Mouse (Mus musculus) spleen, postnatal 10 days (tissue): Measurements from ENCODE around the gene Nynrin.

Experiments
- DNase-seq, 2 experiments: peaks; one replicate each; pipeline ENCODE4 v3.0.0; 2021 to 2022; ENCODE audit warnings: low spot score in 2 of 2

Nynrin gene

GRCm38 (mm10) chr14:55840853-55841366 is 12.9 kb upstream of the Nynrin start:
- no peak for DNase-seq

- no peak for DNase-seq
Observed at GRCm38 (mm10) chr14:55842794-55843193, 11.0 kb upstream of the Nynrin start.

DNA sequence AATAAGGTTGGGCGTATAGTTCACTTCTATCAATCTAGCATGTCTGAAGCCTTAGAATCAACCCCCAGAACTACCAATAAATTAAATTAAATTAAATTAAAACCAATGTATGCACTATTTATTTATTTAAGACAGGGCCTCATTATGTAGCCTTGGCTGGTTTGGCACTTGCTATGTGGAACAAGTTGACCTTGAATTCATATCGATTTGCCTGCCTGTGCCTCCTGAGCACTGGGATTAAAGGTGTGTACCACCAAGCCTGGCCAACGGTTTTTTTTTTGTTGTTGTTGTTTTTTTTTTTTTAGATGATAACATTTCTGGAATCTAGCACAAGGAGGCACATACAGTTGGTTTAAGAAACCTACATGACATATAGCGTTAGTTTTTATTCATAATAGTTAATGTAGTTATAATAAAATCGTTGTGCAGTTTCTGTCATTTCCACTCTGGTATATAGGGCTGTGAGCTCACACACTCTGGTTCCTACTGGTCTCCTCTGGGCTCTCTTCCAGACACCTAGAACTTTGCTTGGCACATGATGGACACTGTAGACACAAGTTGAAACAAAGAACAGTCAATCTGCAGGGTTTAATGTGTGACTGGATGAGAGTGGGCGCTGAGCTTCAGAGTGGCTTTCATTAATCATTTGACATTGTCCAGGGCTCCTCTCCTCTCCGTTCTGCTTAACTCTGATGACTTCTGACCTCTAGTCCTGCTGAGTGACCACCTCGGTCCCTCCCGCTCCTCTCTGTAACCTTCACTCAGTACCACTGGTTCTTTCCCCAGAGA is 8.1 kb upstream of the Nynrin start:
- no peak for DNase-seq

GRCm38 (mm10) chr14:55850885-55851284 is 2.9 kb upstream of the Nynrin start:
- no peak for DNase-seq

- no peak for DNase-seq
Observed at GRCm38 (mm10) chr14:55852646-55853551, 911 bp upstream of the Nynrin start.

GRCm38 (mm10) chr14:55854406-55855100 is 743 bp downstream of the Nynrin start:
- DNase-seq = no peak

GRCm38 (mm10) chr14:55855101-55855561 is 1.3 kb downstream of the Nynrin start:
- no peak for DNase-seq

- no peak for DNase-seq
Observed at GRCm38 (mm10) chr14:55857588-55857987, 3.8 kb downstream of the Nynrin start.

- no peak for DNase-seq
Observed at GRCm38 (mm10) chr14:55862186-55862585, 8.4 kb downstream of the Nynrin start.

DNA sequence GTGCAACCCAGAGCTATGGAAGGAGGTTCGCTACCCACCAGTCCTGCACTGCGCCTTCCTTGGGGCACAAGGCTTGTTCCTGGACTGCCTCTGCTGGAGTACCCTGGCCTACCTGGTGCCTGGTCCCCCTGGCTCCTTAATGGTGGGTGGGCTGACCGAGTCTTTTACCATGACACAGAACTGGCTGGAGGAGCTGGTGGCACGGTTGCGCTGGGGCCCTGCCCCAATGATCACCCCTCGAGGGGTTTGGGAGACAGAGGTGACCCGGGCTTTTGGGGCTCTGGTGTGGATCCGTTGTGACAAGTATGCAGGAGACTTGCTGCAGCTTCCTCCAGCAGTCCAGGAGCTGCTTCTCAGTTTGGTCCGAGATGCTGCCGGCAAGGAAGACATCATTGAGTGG is 9.2 kb downstream of the Nynrin start:
- DNase-seq = no peak

DNA sequence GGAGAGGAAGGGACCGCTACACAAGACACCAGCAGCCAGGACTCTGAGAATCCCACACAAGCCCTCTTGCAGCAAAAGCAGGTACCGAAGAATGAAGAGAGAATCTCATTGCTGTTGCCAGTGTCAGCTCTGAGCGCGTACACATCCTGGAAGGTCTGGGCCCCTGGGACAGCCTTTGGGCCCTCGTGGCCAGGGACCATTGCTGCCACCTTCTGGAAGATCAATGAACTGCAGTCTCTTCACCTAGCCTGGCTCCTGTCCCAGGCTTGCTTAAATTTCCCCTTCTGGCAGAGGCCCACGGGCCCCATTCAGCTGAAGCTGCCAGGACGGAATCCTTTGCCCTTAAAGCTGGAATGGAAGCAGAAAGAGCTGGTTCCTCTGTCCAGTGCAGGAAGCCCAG is 10.0 kb downstream of the Nynrin start:
- peak; percentile 60 to 78 for DNase-seq

DNA sequence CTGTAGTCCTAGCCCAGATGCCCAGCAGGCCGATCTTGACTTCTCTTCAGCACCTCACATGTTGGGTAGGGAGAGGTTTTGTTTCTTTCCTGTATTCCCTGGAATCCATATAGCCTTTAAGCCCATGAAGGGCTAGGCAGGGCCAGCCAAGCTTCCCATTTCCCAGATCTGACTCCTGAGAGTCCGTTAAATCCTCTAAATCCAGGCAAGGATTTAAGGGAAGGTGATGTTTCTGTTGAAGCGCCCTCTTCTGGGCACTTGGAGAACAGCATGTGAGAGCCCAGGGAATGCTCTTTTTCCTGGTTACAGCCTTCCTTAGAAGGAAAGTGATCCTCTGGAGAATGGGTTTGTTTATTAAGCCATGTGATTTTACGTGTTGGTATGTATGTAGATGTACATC is 13.2 kb downstream of the Nynrin start:
- peak; percentile 40 to 47 for DNase-seq

DNA sequence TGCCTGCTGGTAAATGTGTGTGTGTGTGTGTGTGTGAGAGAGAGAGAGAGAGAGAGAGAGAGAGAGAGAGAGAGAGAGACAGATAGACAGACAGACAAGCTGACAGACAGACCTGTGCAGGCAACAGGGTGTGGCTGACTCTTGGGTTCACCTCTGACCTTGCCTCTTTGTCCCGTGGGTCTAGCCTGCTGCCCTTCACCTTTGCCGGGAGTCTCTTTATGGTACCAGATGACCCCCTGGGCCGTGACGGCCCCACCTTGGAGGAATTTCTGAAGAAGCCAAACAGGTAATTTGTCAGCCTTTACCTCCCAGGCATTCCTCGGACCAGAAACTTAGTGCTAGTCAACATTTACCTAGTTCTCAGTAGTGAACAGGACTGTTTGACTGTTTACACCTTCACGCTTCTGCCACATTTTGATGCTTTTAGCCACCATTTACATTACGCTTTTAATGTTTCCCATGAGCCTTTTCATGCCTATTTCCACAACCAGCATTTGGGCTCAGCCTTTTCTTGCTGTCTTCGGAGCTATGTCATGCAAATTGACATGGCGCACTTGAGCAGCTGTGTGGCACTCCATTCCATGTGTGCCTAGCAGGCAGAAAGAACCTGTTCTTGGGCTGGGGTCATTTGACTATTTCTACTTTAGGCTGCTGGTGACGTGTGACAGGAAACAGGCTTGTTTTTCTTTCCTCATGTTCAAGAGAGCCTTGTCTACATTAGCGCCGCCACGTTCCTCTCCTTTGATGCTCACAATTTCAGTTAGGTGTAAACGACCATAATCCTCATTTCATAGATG is 14.6 kb downstream of the Nynrin start:
- DNase-seq = no peak

DNA sequence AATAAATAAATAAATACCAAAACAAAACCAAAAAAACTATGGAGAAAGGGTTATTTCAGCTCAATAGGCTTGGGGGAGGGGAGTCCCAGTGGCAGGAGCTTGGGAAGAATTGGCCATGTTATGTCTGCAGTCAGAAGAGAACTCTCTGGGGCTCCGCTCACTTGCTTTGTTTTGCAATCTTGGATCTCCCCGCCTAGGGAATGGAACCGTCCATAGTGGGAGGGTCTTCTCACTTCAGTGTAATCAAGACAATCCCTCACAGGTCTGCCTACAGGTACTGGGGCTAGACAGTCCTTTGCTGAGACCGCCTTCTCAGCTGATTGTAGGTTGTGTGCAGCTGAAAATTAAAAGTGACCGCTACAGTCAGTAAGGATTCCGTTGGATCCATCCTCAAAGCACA is 15.7 kb downstream of the Nynrin start:
- no peak for DNase-seq

DNA sequence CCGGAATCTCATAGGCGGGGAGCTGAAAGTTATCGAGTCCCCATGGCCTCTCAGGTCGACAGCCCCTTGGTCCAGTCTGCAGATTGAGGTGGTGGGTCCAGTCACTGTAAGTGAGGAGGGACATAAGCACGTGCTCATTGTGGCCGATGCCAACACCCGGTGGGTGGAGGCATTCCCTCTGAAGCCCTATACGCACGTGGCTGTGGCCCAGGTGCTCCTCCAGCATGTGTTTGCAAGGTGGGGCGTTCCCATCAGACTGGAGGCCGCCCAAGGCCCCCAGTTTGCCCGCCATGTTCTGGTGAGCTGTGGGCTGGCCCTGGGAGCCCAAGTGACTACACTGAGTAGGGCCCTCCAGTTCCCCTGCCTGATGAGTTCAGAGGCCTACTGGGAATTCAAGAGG is 18.2 kb downstream of the Nynrin start:
- DNase-seq = no peak

DNA sequence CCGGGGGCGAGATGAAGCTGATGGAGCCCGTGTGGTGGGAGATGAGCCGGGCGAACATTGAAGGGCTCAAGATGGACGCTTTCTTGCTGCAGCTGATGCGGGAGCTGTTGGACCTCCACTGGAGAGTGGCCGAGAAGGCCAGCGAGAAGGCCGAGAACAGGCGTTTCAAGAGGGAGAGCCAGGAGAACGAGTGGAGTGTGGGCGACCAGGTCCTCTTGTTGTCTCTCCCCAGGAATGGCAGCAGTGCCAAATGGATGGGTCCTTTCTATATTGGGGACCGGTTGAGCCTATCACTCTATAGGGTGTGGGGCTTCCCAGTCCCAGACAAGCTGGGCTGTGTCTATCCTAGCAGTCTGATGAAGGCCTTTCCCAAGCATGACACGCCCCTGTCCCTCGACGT is 18.7 kb downstream of the Nynrin start:
- no peak for DNase-seq

- no peak for DNase-seq
Observed at GRCm38 (mm10) chr14:55873242-55873713, 19.5 kb downstream of the Nynrin start.

DNA sequence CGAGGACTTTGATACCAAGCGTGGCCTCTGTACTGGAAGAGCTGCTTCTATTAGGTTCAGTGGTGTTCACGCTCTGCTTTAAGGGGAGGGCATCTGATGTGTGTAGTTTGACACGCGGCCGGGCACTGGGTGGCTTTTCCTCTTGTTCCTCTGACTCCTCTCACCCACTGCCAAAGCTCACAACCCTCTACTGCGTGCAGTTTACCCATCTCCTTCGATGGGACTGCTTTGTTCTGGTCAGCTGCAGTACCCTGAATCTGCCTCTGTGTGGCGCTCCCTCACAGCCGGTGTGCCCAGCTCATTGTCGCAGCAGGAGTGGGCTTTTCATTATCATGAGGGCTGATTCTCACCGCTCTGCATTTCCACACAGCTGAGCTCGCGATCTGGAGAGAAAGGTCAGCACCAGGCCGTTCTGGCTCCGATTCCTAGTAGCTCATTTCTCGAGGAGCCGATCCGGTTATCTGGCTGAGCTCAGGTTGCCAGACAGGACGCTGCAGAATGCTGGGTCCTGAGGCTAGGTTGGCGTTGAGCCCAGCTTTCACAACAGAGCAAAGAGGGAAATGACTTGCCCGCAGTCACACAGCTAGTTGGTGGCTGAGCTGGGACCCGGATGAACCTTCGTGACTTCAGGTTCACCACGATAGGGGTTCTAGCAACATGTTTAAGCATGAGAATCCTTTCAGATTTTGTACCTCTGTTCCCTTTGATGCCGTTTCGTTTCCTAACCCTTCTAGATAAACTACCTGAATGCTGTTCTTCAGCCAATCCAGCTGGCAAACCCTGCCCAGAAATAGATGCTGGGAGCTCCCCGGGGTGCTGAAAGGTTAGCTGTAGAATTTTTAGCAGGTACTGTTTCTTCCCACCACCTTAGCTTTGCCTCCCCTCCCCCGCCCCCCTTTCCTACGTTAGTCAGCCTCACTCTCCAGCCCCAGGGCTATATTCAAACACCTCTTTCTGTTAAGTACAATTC is 20.2 kb downstream of the Nynrin start:
- peak; percentile 59 to 77 for DNase-seq

- no peak for DNase-seq
Observed at GRCm38 (mm10) chr14:55877469-55878315, 23.9 kb downstream of the Nynrin start.
